Mouse (Mus musculus) hindbrain, embryonic 16.5 days (tissue): ENCODE results near the gene Cox11. TPM values are rescaled to one million over a fixed set of nuclear protein-coding genes. Genes with fewer than 3 reads are reported as not detected.

ENCODE experiments used
- ATAC-seq: fragments of 200-750 bp; cut with Nextera tagmentation; 2 replicates; pipeline ENCODE4 v1.8.0; 2017; ENCODE audit warnings: moderate TSS enrichment, moderate library complexity
- H3K27ac ChIP-seq: fragments of 300-500 bp; sonication (generic); 2 replicates; pipeline ENCODE4 v1.5.1; 2014; ENCODE audit warnings: low read depth, mild to moderate bottlenecking, control low read depth, low read length, moderate library complexity
- H3K27me3 ChIP-seq: fragments of 300-500 bp; sonication (generic); replicated peaks from 2 replicates; pipeline ENCODE4 v1.6.1; 2014; ENCODE audit warnings: low read length; ENCODE audit not compliant: control insufficient read depth, insufficient read depth
- H3K36me3 ChIP-seq: fragments of 300-500 bp; sonication (generic); 2 replicates; pipeline ENCODE4 v1.6.1; 2014; ENCODE audit warnings: mild to moderate bottlenecking, low read length, moderate library complexity, mixed read lengths; ENCODE audit not compliant: control insufficient read depth, insufficient read depth
- H3K4me1 ChIP-seq: fragments of 300-500 bp; sonication (generic); 2 replicates; pipeline ENCODE4 v1.6.1; 2014; ENCODE audit warnings: low read depth, low read length; ENCODE audit not compliant: control insufficient read depth, insufficient read depth
- H3K4me2 ChIP-seq: fragments of 300-500 bp; sonication (generic); 2 replicates; pipeline ENCODE4 v1.6.1; 2014; ENCODE audit warnings: mild to moderate bottlenecking, low read length, control low read depth, moderate library complexity
- H3K4me3 ChIP-seq: fragments of 300-500 bp; sonication (generic); 2 replicates; pipeline ENCODE4 v1.5.1; 2014; ENCODE audit warnings: mild to moderate bottlenecking, low read length, control low read depth, moderate library complexity
- H3K9ac ChIP-seq: fragments of 300-500 bp; sonication (generic); 2 replicates; pipeline ENCODE4 v1.6.1; 2014; ENCODE audit warnings: low read depth, mild to moderate bottlenecking, control low read depth, low read length, moderate library complexity
- H3K9me3 ChIP-seq: fragments of 300-500 bp; sonication (generic); 2 replicates; pipeline ENCODE4 v1.6.1; 2014; ENCODE audit warnings: mild to moderate bottlenecking, low read length, moderate library complexity; ENCODE audit not compliant: control insufficient read depth
- WGBS: fragments of 180-500 bp; shearing (Covaris S2); extraction: QIAGEN DNeasy Blood & Tissue Kit; methylation state at CpG from one replicate; pipeline ENCODE4 v1.1.7; 2014; 5-methylcytosine and 5-hydroxymethylcytosine counted together
- polyA plus RNA-seq: library from polyadenylated mRNA; unstranded; fragments of >200 nt; fragmentation: Nextera tagmentation; extraction: Ambion mirVana; gene quantifications from 2 replicates; pipeline ENCODE4 v1.2.1, GENCODE M21; 2015

Gene Cox11
- polyA plus RNA-seq, 1 experiment from 2014 or later, result 38.8 TPM

- Histone ChIP-seq H3K36me3 (no peaks in the 10 kb centered on the region), H3K9ac (peak within 1 kb of the TSS; percentile 58), H3K4me2 (peak within 1 kb of the TSS; percentile 62), H3K27ac (peak within 1 kb of the TSS; percentile 68), H3K9me3 (no peaks in the 10 kb centered on the region), H3K4me3 (peak within 1 kb of the TSS; percentile 58), H3K27me3 (no peaks in the 10 kb centered on the region), H3K4me1 (peaks cover 3% of the 10 kb centered on the region)
- ATAC-seq, result peak; percentile 92
- WGBS, result 6% methylated on average over 46 of the region's 47 CpGs
These were observed 49.8 kb downstream of the Cox11 start, which contains the start of gene Tom1l1 for GRCm38 (mm10) chr11:90687460-90688416. Gene Tom1l1 (minus strand): TSS chr11:90688366.

- WGBS, result 18% methylated on average over 6 of the region's 6 CpGs
- no peak for ATAC-seq
- Histone ChIP-seq H3K4me2 (no peak overlapping the region), H3K36me3 (no peaks in the 10 kb centered on the region), H3K9me3 (no peaks in the 10 kb centered on the region), H3K4me3 (no peak overlapping the region), H3K4me1 (peaks cover 3% of the 10 kb centered on the region), H3K9ac (no peak overlapping the region), H3K27me3 (no peaks in the 10 kb centered on the region), H3K27ac (no peak overlapping the region)
These were observed 52.4 kb downstream of the Cox11 start for GRCm38 (mm10) chr11:90690361-90690760.

GRCm38 (mm10) chr11:90694206-90694605 is 56.2 kb downstream of the Cox11 start:
- H3K27me3 ChIP-seq, result no peaks in the 10 kb centered on the region
- H3K4me3 ChIP-seq, result no peak overlapping the region
- no peak overlapping the region for H3K27ac ChIP-seq
- H3K36me3 ChIP-seq, result no peaks in the 10 kb centered on the region
- no peaks in the 10 kb centered on the region; the same call in 1 of the 2 replicates for H3K4me1 ChIP-seq
- no peaks in the 10 kb centered on the region for H3K9me3 ChIP-seq
- no peak overlapping the region for H3K9ac ChIP-seq
- H3K4me2 ChIP-seq, result no peak overlapping the region
- 59% methylated on average over 4 of the region's 4 CpGs for WGBS
- ATAC-seq, result no peak

Other genes starting within 250 kb of the Cox11 start
- 5.5 and 7.1 TPM in 2 replicates for gene Hlf, start 247.3 kb upstream of the Cox11 start, polyA plus RNA-seq
- 14.4 and 18.6 TPM in 2 replicates for gene Stxbp4, start 89 bp upstream of the Cox11 start, polyA plus RNA-seq
- 26.1 and 26.5 TPM in 2 replicates for gene Tom1l1, start 50.2 kb downstream of the Cox11 start, polyA plus RNA-seq